Mouse (Mus musculus): ENCODE results near the gene B4galnt1. TPM values are rescaled to one million over a fixed set of nuclear protein-coding genes. Genes with fewer than 3 reads are reported as not detected.

Gene B4galnt1
- polyA plus RNA-seq, 1 experiment from 2014 or later, result 21.6 TPM

DNA sequence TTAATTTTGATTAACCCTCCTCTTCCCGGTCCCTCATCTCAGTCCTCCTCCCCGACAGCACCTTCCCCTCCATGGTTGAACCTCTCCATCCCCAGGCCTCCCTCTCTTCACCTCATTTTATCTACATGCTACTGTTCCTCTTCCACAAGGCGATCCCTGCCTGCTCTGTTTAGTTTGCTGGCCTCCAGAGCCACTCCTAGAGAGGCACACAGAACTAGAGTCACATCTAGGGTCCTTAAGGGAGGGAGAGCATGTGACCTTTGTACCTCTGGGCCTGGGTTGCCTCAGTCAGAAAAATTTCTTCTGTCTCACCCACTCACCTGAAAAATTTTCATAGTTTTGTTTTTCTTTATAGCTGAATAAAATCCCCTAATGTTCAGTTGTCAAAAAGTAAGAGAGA, 27.1 kb upstream of the B4galnt1 start:
- WGBS, result 75% methylated on average over 3 of the region's 3 CpGs
- DNase-seq (ENCODE audit: low spot score) (no peak), ATAC-seq (replicated peaks; ENCODE audit: low FRiP score) (no peak)
- H3K36me3 ChIP-seq (ENCODE audit: control insufficient read depth, insufficient read depth, low read length), result no peaks in the 10 kb centered on the region
- peaks cover 23% of the 10 kb centered on the region for H3K4me1 ChIP-seq (replicated peaks; ENCODE audit: control insufficient read depth, insufficient read depth, low read length)
- H3K27ac ChIP-seq (ENCODE audit: low read depth, low read length), result no peak overlapping the region
- no peak overlapping the region for H3K9ac ChIP-seq (ENCODE audit: low read depth, low read length)
- H3K27me3 ChIP-seq (replicated peaks; ENCODE audit: control insufficient read depth, insufficient read depth, low read length), result no peaks in the 10 kb centered on the region
- no peaks in the 10 kb centered on the region for H3K9me3 ChIP-seq (ENCODE audit: control insufficient read depth, low read length)
- H3K4me2 ChIP-seq, result no peak overlapping the region
- no peak overlapping the region for H3K4me3 ChIP-seq (ENCODE audit: low read depth, low read length)

DNA sequence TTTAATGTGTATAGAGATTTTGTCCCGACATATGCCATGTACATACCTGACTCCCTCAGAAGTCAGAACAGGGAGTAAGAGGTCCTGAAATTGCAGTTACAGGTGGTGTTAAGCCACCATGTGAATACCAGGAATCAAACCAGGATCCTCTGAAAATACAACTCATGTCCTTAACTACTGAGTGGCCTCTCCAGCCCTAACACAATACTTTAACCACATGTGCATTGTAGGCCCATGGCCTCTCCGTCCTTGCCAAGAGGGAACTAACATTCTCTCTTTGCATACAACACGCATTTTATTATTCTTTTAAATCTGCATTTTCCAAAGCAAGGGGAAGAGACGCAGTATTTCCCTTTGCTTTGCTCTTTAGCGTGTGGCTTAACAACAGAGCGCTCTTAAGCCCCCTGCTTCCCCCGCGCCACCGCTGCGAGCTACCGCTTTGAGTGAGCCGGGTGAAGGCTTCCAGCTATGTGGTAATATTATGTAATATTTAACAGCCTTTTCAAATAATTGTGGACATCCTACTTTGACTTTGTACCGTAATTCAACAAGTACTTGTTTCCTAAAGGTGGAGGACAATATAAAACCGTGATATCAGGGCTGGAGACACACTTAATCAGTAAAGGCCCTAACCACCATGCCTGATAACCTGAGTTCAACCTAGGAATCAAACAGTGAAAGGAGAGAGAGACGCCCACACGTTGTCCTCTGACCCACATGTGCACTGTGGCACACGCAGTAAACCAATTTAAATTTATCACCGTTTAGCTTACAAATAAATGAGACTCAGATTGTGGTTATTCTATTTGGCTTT, 26.5 kb upstream of the B4galnt1 start:
- H3K4me1 ChIP-seq (replicated peaks; ENCODE audit: control insufficient read depth, insufficient read depth, low read length), result peaks cover 23% of the 10 kb centered on the region
- 76% methylated on average over 18 of the region's 18 CpGs for WGBS
- H3K9ac ChIP-seq (ENCODE audit: low read depth, low read length), result no peak overlapping the region
- H3K4me2 ChIP-seq, result no peak overlapping the region
- DNase-seq (ENCODE audit: low spot score), result no peak
- no peaks in the 10 kb centered on the region for H3K36me3 ChIP-seq (ENCODE audit: control insufficient read depth, insufficient read depth, low read length)
- H3K9me3 ChIP-seq (ENCODE audit: control insufficient read depth, low read length), result no peaks in the 10 kb centered on the region
- no peak overlapping the region for H3K4me3 ChIP-seq (ENCODE audit: low read depth, low read length)
- no peak for ATAC-seq (replicated peaks; ENCODE audit: low FRiP score)
- no peaks in the 10 kb centered on the region for H3K27me3 ChIP-seq (replicated peaks; ENCODE audit: control insufficient read depth, insufficient read depth, low read length)
- no peak overlapping the region for H3K27ac ChIP-seq (ENCODE audit: low read depth, low read length)

DNA sequence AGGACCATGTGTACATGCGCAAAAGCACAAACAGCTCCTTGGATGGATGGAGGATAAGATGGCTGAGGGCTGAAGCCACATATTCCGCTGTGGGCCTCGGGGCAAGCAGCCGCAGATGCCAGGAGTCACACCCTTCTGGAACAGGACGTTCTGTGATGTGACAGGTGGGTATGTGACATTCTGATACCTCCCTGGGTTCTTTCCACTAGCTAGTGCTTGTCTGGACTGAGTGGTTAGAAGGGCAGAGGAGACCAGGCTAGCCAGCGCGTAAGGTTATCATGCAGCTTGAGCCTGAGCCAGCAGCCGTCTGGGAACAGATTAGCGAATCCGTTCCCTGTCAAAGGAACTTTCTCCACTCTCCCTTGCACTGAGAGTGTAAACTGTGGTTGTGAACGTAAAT, 24.1 kb upstream of the B4galnt1 start:
- H3K9ac ChIP-seq (ENCODE audit: low read depth, low read length), result no peak overlapping the region
- WGBS, result 80% methylated on average over 11 of the region's 11 CpGs
- no peaks in the 10 kb centered on the region for H3K27me3 ChIP-seq (replicated peaks; ENCODE audit: control insufficient read depth, insufficient read depth, low read length)
- no peak for DNase-seq (ENCODE audit: low spot score)
- peaks cover 17% of the 10 kb centered on the region for H3K4me1 ChIP-seq (replicated peaks; ENCODE audit: control insufficient read depth, insufficient read depth, low read length)
- no peak overlapping the region for H3K4me2 ChIP-seq
- ATAC-seq (replicated peaks; ENCODE audit: low FRiP score), result no peak
- no peaks in the 10 kb centered on the region for H3K36me3 ChIP-seq (ENCODE audit: control insufficient read depth, insufficient read depth, low read length)
- no peaks in the 10 kb centered on the region for H3K9me3 ChIP-seq (ENCODE audit: control insufficient read depth, low read length)
- no peak overlapping the region for H3K4me3 ChIP-seq (ENCODE audit: low read depth, low read length)
- H3K27ac ChIP-seq (ENCODE audit: low read depth, low read length), result no peak overlapping the region

DNA sequence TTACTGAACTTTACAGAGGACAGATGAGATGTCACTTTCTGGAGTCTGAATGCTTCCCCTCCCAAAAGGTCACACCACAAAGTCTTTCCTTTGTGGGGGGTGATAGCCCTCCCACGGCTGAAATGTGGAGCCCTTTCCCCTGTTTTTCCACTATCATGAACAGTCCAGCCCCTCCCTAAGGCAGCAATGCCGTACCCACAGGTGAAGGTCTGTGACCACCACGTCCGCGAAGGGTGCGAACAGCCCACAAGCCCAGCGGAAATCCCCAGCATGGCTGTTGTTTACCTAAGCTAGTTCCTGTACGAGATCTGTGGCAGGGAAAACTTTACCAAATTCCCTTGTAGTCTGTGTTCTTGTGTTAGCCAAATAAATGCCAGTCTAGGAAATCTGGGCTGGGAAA, 23.5 kb upstream of the B4galnt1 start:
- no peak overlapping the region for H3K4me3 ChIP-seq (ENCODE audit: low read depth, low read length)
- no peaks in the 10 kb centered on the region for H3K36me3 ChIP-seq (ENCODE audit: control insufficient read depth, insufficient read depth, low read length)
- DNase-seq (ENCODE audit: low spot score) (no peak), ATAC-seq (replicated peaks; ENCODE audit: low FRiP score) (no peak)
- no peak overlapping the region for H3K9ac ChIP-seq (ENCODE audit: low read depth, low read length)
- no peak overlapping the region for H3K4me2 ChIP-seq
- H3K9me3 ChIP-seq (ENCODE audit: control insufficient read depth, low read length), result no peaks in the 10 kb centered on the region
- peaks cover 13% of the 10 kb centered on the region for H3K4me1 ChIP-seq (replicated peaks; ENCODE audit: control insufficient read depth, insufficient read depth, low read length)
- WGBS, result 63% methylated on average over 8 of the region's 8 CpGs
- no peak overlapping the region for H3K27ac ChIP-seq (ENCODE audit: low read depth, low read length)
- no peaks in the 10 kb centered on the region for H3K27me3 ChIP-seq (replicated peaks; ENCODE audit: control insufficient read depth, insufficient read depth, low read length)

DNA sequence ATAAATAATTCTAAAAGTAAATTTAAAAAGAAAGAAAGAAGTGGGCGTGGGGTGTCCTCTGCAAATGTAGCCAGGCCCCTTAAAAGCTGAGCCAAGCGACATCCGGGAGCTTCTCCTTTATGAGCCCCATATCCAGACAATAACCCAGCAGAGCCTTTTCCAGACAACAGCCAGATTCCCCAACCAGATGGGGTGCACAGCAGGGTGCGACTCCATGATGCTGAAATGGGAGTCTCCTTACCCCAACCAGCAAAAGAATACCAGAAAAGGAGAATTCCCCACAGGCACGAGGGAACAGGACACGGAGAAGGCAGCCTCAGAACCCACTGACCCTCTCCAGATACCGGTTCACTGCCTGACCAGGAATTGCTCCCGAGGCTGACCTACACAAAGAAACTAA, 21.8 kb upstream of the B4galnt1 start:
- H3K27me3 ChIP-seq (replicated peaks; ENCODE audit: control insufficient read depth, insufficient read depth, low read length), result no peaks in the 10 kb centered on the region
- H3K4me3 ChIP-seq (ENCODE audit: low read depth, low read length), result no peak overlapping the region
- peaks cover 8% of the 10 kb centered on the region for H3K4me1 ChIP-seq (replicated peaks; ENCODE audit: control insufficient read depth, insufficient read depth, low read length)
- WGBS, result 83% methylated on average over 8 of the region's 8 CpGs
- H3K27ac ChIP-seq (ENCODE audit: low read depth, low read length), result no peak overlapping the region
- no peak overlapping the region for H3K4me2 ChIP-seq
- no peaks in the 10 kb centered on the region for H3K9me3 ChIP-seq (ENCODE audit: control insufficient read depth, low read length)
- H3K9ac ChIP-seq (ENCODE audit: low read depth, low read length), result no peak overlapping the region
- ATAC-seq (replicated peaks; ENCODE audit: low FRiP score) (no peak), DNase-seq (ENCODE audit: low spot score) (no peak)
- H3K36me3 ChIP-seq (ENCODE audit: control insufficient read depth, insufficient read depth, low read length), result no peaks in the 10 kb centered on the region

DNA sequence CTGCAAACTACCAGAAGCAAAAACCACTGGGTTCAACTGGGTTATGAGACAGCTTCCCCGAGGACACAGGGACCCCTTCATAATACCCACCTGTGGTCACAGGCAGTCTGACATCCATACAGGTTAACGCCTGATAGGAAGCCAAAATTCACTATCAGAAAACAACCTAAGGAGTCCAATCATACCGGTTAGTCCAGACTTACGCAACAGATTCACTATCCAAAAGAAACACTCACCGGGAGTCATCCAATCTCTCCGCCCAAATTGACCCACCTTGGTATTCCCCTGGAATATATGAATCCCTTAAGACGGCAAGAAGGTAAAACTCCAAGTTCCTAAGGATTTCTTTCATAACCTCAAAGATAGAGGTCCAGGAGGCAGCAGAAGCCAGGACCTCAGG, 20.5 kb upstream of the B4galnt1 start:
- Histone ChIP-seq H3K9ac (ENCODE audit: low read depth, low read length) (no peak overlapping the region), H3K27me3 (replicated peaks; ENCODE audit: control insufficient read depth, insufficient read depth, low read length) (no peaks in the 10 kb centered on the region), H3K36me3 (ENCODE audit: control insufficient read depth, insufficient read depth, low read length) (no peaks in the 10 kb centered on the region), H3K4me3 (ENCODE audit: low read depth, low read length) (no peak overlapping the region), H3K4me2 (no peak overlapping the region), H3K9me3 (ENCODE audit: control insufficient read depth, low read length) (no peaks in the 10 kb centered on the region), H3K27ac (ENCODE audit: low read depth, low read length) (no peak overlapping the region), H3K4me1 (replicated peaks; ENCODE audit: control insufficient read depth, insufficient read depth, low read length) (no peaks in the 10 kb centered on the region)
- no peak for ATAC-seq (replicated peaks; ENCODE audit: low FRiP score)
- WGBS, result 81% methylated on average over 7 of the region's 7 CpGs
- DNase-seq (ENCODE audit: low spot score), result no peak

DNA sequence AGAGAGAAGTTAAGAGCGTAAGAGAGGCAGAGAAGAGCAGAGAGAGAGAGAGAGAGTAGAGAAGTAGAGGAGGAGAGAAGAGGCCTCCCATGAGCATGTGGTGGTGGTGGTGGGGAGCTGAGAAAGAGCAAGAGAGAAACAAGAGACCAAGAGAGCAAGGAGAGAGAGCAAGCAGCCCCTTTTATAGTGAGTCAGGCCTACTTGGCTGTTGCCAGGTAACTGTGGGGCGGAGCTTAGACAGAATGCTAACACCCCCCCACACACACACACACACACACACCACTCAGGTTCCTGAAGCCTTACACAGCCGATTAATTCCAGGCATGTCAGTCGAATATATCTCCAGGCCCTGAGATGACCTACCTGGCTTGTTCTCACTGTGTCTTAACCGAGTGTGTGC, 19.7 kb upstream of the B4galnt1 start:
- no peak overlapping the region for H3K4me3 ChIP-seq (ENCODE audit: low read depth, low read length)
- 76% methylated on average over 5 of the region's 5 CpGs for WGBS
- no peak overlapping the region for H3K4me2 ChIP-seq
- no peaks in the 10 kb centered on the region for H3K36me3 ChIP-seq (ENCODE audit: control insufficient read depth, insufficient read depth, low read length)
- DNase-seq (ENCODE audit: low spot score), result no peak
- no peaks in the 10 kb centered on the region for H3K9me3 ChIP-seq (ENCODE audit: control insufficient read depth, low read length)
- no peaks in the 10 kb centered on the region for H3K27me3 ChIP-seq (replicated peaks; ENCODE audit: control insufficient read depth, insufficient read depth, low read length)
- no peak overlapping the region for H3K9ac ChIP-seq (ENCODE audit: low read depth, low read length)
- no peaks in the 10 kb centered on the region for H3K4me1 ChIP-seq (replicated peaks; ENCODE audit: control insufficient read depth, insufficient read depth, low read length)
- no peak for ATAC-seq (replicated peaks; ENCODE audit: low FRiP score)
- no peak overlapping the region for H3K27ac ChIP-seq (ENCODE audit: low read depth, low read length)

DNA sequence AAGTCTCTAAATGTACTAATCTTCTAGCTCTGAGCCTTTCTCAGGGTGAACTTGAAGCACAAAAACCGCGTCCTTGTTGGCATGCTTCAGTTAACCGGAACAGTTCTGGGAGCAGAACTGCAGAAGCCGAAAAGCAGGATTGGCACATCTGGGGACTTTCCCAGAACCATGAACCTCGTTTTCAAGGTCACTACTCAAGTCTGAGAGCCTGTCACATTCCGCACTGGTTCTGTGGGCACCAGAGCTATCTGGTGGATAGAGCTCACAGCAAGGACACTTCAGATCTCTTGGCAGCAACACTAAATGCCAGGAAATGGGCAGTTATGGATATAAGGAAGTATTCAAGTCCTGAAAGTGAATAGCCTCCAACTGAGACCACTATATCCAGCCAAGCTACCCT, 17.9 kb upstream of the B4galnt1 start:
- 78% methylated on average over 6 of the region's 6 CpGs for WGBS
- H3K4me2 ChIP-seq, result no peak overlapping the region
- ATAC-seq (replicated peaks; ENCODE audit: low FRiP score) (no peak), DNase-seq (ENCODE audit: low spot score) (no peak)
- H3K36me3 ChIP-seq (ENCODE audit: control insufficient read depth, insufficient read depth, low read length), result no peaks in the 10 kb centered on the region
- no peaks in the 10 kb centered on the region for H3K9me3 ChIP-seq (ENCODE audit: control insufficient read depth, low read length)
- no peaks in the 10 kb centered on the region for H3K27me3 ChIP-seq (replicated peaks; ENCODE audit: control insufficient read depth, insufficient read depth, low read length)
- no peak overlapping the region for H3K4me3 ChIP-seq (ENCODE audit: low read depth, low read length)
- H3K9ac ChIP-seq (ENCODE audit: low read depth, low read length), result no peak overlapping the region
- no peaks in the 10 kb centered on the region for H3K4me1 ChIP-seq (replicated peaks; ENCODE audit: control insufficient read depth, insufficient read depth, low read length)
- H3K27ac ChIP-seq (ENCODE audit: low read depth, low read length), result no peak overlapping the region

DNA sequence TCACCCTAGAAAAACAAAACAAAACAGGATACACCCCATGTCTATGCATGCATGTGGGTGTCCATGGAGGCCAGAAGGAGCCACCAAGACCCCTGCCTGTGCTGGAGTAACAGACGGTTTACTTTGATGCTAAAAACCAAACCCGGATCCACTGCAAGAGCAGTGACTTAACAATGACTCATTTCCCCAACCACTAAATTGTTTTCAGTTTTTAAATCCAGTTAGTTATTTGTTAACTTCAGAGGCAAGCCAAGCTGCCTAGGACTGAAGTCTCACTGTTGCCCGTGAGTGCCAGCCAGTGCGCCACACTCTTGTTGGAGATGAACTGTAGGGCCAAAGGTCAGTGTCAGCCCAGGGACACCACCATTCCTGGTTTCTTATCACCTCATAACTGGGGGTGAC, 14.6 kb upstream of the B4galnt1 start:
- H3K4me2 ChIP-seq, result no peak overlapping the region
- H3K4me3 ChIP-seq (ENCODE audit: low read depth, low read length), result no peak overlapping the region
- ATAC-seq (replicated peaks; ENCODE audit: low FRiP score) (no peak), DNase-seq (ENCODE audit: low spot score) (no peak)
- WGBS, result 66% methylated on average over 4 of the region's 4 CpGs
- H3K4me1 ChIP-seq (replicated peaks; ENCODE audit: control insufficient read depth, insufficient read depth, low read length), result no peaks in the 10 kb centered on the region
- no peaks in the 10 kb centered on the region for H3K36me3 ChIP-seq (ENCODE audit: control insufficient read depth, insufficient read depth, low read length)
- no peaks in the 10 kb centered on the region for H3K9me3 ChIP-seq (ENCODE audit: control insufficient read depth, low read length)
- H3K27ac ChIP-seq (ENCODE audit: low read depth, low read length), result no peak overlapping the region
- no peaks in the 10 kb centered on the region for H3K27me3 ChIP-seq (replicated peaks; ENCODE audit: control insufficient read depth, insufficient read depth, low read length)
- no peak overlapping the region for H3K9ac ChIP-seq (ENCODE audit: low read depth, low read length)
